Mouse (Mus musculus): ENCODE measurements around the gene Zfp966. TPM values are rescaled to one million over a fixed set of nuclear protein-coding genes. Genes with fewer than 3 reads are reported as not detected.

The Zfp966 gene
- polyA plus RNA-seq (2017; shearing (Covaris generic)): 7.1 TPM

GRCm38 (mm10) chr2:175931000-175931399, at the start of gene Zfp966:
TSS of gene Zfp966 (minus strand) at chr2:175931100.

GRCm38 (mm10) chr2:175965031-175965430, 34.1 kb upstream of the Zfp966 start, which contains the start of gene Gm2026:
TSS of gene Gm2026 (plus strand) at chr2:175965331.

GRCm38 (mm10) chr2:175869024-175869423, 61.9 kb downstream of the Zfp966 start, which contains the start of gene Gm6710:
TSS of gene Gm6710 (plus strand) at chr2:175869219.

Other genes starting within 250 kb of the Zfp966 start
- gene Zfp969, start 227.5 kb downstream of the Zfp966 start, polyA plus RNA-seq (2017; shearing (Covaris generic)): not detected
- 6.8 TPM for gene Gm2007, start 189.6 kb downstream of the Zfp966 start, polyA plus RNA-seq (2017; shearing (Covaris generic))
- not detected for gene Gm14288, start 130.0 kb downstream of the Zfp966 start, polyA plus RNA-seq (2017; shearing (Covaris generic))
- 5.7 TPM for gene Gm6710, start 61.9 kb downstream of the Zfp966 start, polyA plus RNA-seq (2017; shearing (Covaris generic))
- 7.7 TPM for gene Gm2026, start 34.2 kb upstream of the Zfp966 start, polyA plus RNA-seq (2017; shearing (Covaris generic))
- gene Gm2004, start 218.7 kb upstream of the Zfp966 start, polyA plus RNA-seq (2017; shearing (Covaris generic)): not detected